Mouse (Mus musculus) kidney, embryonic 15.5 days (tissue): ENCODE measurements at regions not wholly inside any gene's neighbourhood (a gene's known extent, or its start where the extent isn't known, plus 50 kb on each side); places are given as distances from the start of the nearest gene placed in this dataset.
A peak's percentile ranks its signal among the peaks of the same experiment; 100 is the strongest.

Source experiments
- ATAC-seq: fragments of 200-750 bp; cut with Nextera tagmentation; replicated peaks from 2 replicates; pipeline ENCODE4 v1.8.0; 2017; ENCODE audit warnings: moderate TSS enrichment; ENCODE audit not compliant: low FRiP score
- H3K27ac ChIP-seq: fragments of 300-500 bp; sonication (generic); 2 replicates; pipeline ENCODE4 v1.5.1; 2015; ENCODE audit warnings: mild to moderate bottlenecking, inconsistent platforms
- H3K27me3 ChIP-seq: fragments of 300-500 bp; sonication (generic); 2 replicates; pipeline ENCODE4 v1.6.1; 2015; ENCODE audit warnings: inconsistent platforms
- H3K36me3 ChIP-seq: fragments of 300-500 bp; sonication (generic); 2 replicates; pipeline ENCODE4 v1.6.1; 2015; ENCODE audit warnings: inconsistent platforms
- H3K4me1 ChIP-seq: fragments of 300-500 bp; sonication (generic); 2 replicates; pipeline ENCODE4 v1.6.1; 2015; ENCODE audit warnings: inconsistent platforms
- H3K4me2 ChIP-seq: fragments of 300-500 bp; sonication (generic); 2 replicates; pipeline ENCODE4 v1.6.1; 2015; ENCODE audit warnings: moderate library complexity, mild to moderate bottlenecking, inconsistent platforms
- H3K4me3 ChIP-seq: fragments of 300-500 bp; sonication (generic); replicated peaks from 2 replicates; pipeline ENCODE4 v1.5.1; 2015; ENCODE audit warnings: mild to moderate bottlenecking, inconsistent platforms
- H3K9ac ChIP-seq: fragments of 300-500 bp; sonication (generic); 2 replicates; pipeline ENCODE4 v1.6.1; 2015; ENCODE audit warnings: mild to moderate bottlenecking, inconsistent platforms
- H3K9me3 ChIP-seq: fragments of 300-500 bp; sonication (generic); replicated peaks from 2 replicates; pipeline ENCODE4 v1.6.1; 2016; ENCODE audit warnings: inconsistent platforms
- WGBS: fragments of 180-500 bp; shearing (Covaris S2); methylation state at CpG from one replicate; pipeline ENCODE4 v1.1.7; 2015; ENCODE audit warnings: mixed read lengths; 5-methylcytosine and 5-hydroxymethylcytosine counted together

DNA sequence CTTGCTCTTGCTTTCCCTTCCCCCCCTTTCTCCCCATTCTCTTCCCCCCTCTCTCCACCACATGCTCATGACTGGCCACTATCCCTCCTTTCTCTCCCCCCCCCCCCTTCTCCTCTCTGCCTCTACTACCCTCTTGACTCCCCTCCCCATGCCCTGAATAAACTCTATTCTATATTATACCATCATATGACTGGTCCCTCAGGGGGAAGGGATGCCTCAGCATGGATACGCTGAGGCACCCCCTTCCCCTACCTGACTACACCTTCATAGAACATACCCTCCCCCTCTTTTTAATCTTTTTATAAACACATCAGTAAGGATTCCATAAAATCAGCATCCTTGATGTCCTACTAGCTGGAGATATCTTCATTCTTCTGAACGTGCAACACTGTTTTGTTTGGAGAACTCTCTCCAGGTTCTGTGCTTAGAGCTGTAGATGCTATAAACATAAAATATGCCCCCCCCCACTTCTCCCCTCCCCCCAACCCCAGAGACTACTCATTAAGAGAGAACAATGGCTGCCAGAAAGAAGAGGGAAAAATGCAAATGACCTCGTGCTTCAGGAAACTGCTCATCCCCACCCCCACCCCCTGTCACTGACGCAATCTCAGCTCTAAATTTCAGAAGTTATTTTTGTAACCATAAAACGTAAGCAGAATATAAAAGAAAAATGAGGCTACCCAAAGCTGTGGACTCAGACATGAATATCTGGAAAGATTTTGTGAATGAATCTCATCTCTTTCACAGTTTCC lies 102.3 kb downstream of the Pja2 start:
- Histone ChIP-seq H3K27me3 (no peaks in the 10 kb centered on the region), H3K9ac (no peak overlapping the region), H3K4me1 (no peaks in the 10 kb centered on the region), H3K9me3 (no peaks in the 10 kb centered on the region), H3K4me3 (no peak overlapping the region), H3K36me3 (no peaks in the 10 kb centered on the region), H3K27ac (no peak overlapping the region), H3K4me2 (no peak overlapping the region)
- ATAC-seq, result no peak
- 64% methylated on average over 5 of the region's 5 CpGs for WGBS

GRCm38 (mm10) chr17:64214599-64214998 lies 117.1 kb downstream of the Pja2 start:
- Histone ChIP-seq H3K4me2 (no peak overlapping the region), H3K27ac (no peak overlapping the region), H3K9ac (no peak overlapping the region), H3K4me3 (no peak overlapping the region), H3K27me3 (no peaks in the 10 kb centered on the region), H3K9me3 (no peaks in the 10 kb centered on the region), H3K4me1 (peaks cover 6% of the 10 kb centered on the region), H3K36me3 (no peaks in the 10 kb centered on the region)
- no peak for ATAC-seq
- 33% methylated on average over 7 of the region's 7 CpGs for WGBS

- Histone ChIP-seq H3K4me3 (no peak overlapping the region), H3K9ac (no peak overlapping the region), H3K36me3 (no peaks in the 10 kb centered on the region), H3K4me1 (peaks cover 8% of the 10 kb centered on the region), H3K27ac (no peak overlapping the region), H3K9me3 (no peaks in the 10 kb centered on the region), H3K27me3 (no peaks in the 10 kb centered on the region), H3K4me2 (no peak overlapping the region)
- 68% methylated on average over 4 of the region's 4 CpGs for WGBS
- no peak for ATAC-seq
Observed at GRCm38 (mm10) chr17:64213251-64213650, 118.5 kb downstream of the Pja2 start.

DNA sequence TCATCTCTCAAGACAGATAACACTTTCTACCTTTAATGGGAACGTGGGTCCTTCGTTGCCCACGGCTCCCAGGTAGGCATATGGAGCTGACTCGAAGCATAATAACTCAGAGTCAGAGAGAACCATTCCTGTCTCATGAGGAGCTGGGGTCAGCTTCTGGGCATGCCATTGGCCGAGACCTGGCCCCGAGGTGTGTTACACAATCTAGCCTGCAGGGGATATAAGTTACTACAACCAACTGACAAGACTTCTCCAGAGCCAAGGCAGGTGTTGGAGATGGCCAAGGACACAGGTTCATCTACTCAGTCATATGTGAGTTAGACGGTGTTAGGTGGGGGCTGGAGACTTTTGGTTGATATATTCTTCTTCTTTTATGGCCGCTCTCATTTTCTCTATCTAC lies 120.4 kb downstream of the Pja2 start:
- 97% methylated on average over 8 of the region's 8 CpGs for WGBS
- no peak overlapping the region for H3K9ac ChIP-seq
- H3K4me3 ChIP-seq, result no peak overlapping the region
- ATAC-seq, result no peak
- no peak overlapping the region for H3K4me2 ChIP-seq
- peaks cover 8% of the 10 kb centered on the region for H3K4me1 ChIP-seq
- H3K36me3 ChIP-seq, result no peaks in the 10 kb centered on the region
- no peaks in the 10 kb centered on the region for H3K27me3 ChIP-seq
- no peaks in the 10 kb centered on the region for H3K9me3 ChIP-seq
- H3K27ac ChIP-seq, result no peak overlapping the region

DNA sequence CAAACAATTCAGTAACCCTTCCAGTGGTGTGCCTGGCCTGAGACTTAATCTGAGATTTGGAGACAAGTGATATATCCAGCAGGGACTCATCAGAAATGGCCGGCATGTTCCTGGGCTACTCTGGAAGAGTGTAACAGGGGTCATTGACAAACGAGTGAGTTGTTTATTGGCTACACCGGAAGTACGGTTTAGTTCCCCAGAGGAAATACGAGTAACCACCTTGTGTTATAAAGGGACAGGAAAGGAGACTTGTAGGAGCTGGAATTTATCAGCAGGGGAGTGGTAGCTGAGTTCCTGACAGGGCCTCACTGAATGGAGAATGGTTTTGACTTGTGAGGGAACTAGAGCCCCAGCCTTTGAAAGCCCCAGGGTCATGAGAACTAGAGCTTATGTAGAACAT lies 121.3 kb downstream of the Pja2 start:
- no peaks in the 10 kb centered on the region for H3K36me3 ChIP-seq
- H3K9me3 ChIP-seq, result no peaks in the 10 kb centered on the region
- peaks cover 8% of the 10 kb centered on the region for H3K4me1 ChIP-seq
- H3K27me3 ChIP-seq, result no peaks in the 10 kb centered on the region
- WGBS, result 22% methylated on average over 5 of the region's 5 CpGs
- H3K27ac ChIP-seq, result no peak overlapping the region
- H3K9ac ChIP-seq, result no peak overlapping the region
- H3K4me3 ChIP-seq, result no peak overlapping the region
- 0 out of 2 replicates have a peak, but pooled peaks have one; percentile 33 for ATAC-seq
- no peak overlapping the region for H3K4me2 ChIP-seq

- 69% methylated on average over 10 of the region's 10 CpGs for WGBS
- peaks cover 8% of the 10 kb centered on the region for H3K4me1 ChIP-seq
- H3K27ac ChIP-seq, result no peak overlapping the region
- H3K4me2 ChIP-seq, result no peak overlapping the region
- no peak overlapping the region for H3K9ac ChIP-seq
- ATAC-seq, result peak; percentile 49; the same call in 1 of the 2 replicates
- no peaks in the 10 kb centered on the region for H3K9me3 ChIP-seq
- no peaks in the 10 kb centered on the region for H3K36me3 ChIP-seq
- no peaks in the 10 kb centered on the region for H3K27me3 ChIP-seq
- H3K4me3 ChIP-seq, result no peak overlapping the region
Observed at GRCm38 (mm10) chr17:64209640-64210039, 122.1 kb downstream of the Pja2 start.

DNA sequence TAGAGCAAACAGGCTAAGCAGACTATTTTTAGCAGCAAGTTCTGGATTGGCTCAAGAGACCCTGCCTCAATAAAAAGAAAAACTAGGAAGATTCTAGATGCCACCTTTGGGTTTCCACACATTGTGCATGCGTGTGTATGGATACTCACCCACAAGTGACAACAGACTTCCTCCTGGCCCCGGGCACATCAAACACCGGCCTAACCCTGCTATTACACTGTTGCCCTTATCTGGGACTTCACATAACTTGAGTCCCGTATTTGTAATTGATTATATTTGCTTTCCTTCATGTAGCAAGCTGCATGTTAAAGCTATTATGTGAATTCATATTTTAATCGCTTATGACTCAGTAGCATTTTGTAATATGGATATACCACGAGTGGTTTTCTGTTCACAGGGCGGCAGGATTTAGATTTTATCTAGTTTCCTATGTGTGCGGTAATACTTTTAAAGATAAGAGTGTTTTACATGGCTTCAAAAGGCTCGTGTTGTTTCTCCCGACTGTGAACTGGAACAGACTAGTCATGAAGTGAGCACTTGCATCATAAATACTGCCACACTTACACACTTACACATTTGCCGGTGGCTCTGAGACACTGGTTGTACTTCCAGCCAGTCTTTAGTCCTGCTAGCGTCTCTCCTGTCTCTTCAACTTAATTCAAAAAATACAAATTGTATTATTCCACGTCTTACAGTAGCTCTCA lies 123.4 kb downstream of the Pja2 start:
- Histone ChIP-seq H3K4me3 (no peak overlapping the region), H3K9me3 (no peaks in the 10 kb centered on the region), H3K27ac (no peak overlapping the region), H3K27me3 (no peaks in the 10 kb centered on the region), H3K36me3 (no peaks in the 10 kb centered on the region), H3K9ac (no peak overlapping the region), H3K4me2 (no peak overlapping the region), H3K4me1 (peaks cover 8% of the 10 kb centered on the region)
- WGBS, result 71% methylated on average over 13 of the region's 13 CpGs
- ATAC-seq, result no peak

GRCm38 (mm10) chr17:64206196-64206718 lies 125.5 kb downstream of the Pja2 start:
- H3K4me3 ChIP-seq, result no peak overlapping the region
- no peak overlapping the region for H3K27ac ChIP-seq
- no peak overlapping the region for H3K9ac ChIP-seq
- no peaks in the 10 kb centered on the region for H3K9me3 ChIP-seq
- 81% methylated on average over 14 of the region's 14 CpGs for WGBS
- H3K4me1 ChIP-seq, result peaks cover 8% of the 10 kb centered on the region
- no peak for ATAC-seq
- H3K27me3 ChIP-seq, result no peaks in the 10 kb centered on the region
- H3K4me2 ChIP-seq, result no peak overlapping the region
- H3K36me3 ChIP-seq, result no peaks in the 10 kb centered on the region

DNA sequence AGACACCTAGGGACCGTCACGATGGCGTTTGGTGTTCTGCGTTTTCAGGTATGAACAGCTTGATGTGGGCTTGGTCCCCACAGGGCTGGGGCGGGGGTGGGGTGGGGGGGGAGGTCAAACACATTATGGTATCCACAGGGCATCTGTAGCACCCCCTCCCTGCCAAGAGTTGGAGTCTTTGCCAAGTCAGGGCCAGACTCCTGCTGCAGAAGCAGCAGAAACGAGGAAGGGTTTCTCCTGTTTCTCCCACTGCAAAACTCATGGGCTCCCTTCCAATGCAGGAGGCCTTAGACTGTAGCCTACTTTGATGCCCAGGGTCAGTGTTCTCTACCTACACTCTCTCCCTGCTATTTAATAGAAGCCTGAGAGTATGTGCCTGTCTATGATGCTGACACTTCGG lies 128.1 kb downstream of the Pja2 start:
- no peak overlapping the region for H3K4me2 ChIP-seq
- no peak overlapping the region for H3K4me3 ChIP-seq
- H3K27ac ChIP-seq, result no peak overlapping the region
- H3K9ac ChIP-seq, result no peak overlapping the region
- WGBS, result 75% methylated on average over 7 of the region's 7 CpGs
- H3K36me3 ChIP-seq, result no peaks in the 10 kb centered on the region
- no peak for ATAC-seq
- no peaks in the 10 kb centered on the region for H3K27me3 ChIP-seq
- no peaks in the 10 kb centered on the region for H3K4me1 ChIP-seq
- H3K9me3 ChIP-seq, result no peaks in the 10 kb centered on the region

- Histone ChIP-seq H3K27ac (no peak overlapping the region), H3K27me3 (no peaks in the 10 kb centered on the region), H3K9ac (no peak overlapping the region), H3K4me1 (no peaks in the 10 kb centered on the region), H3K4me2 (no peak overlapping the region), H3K9me3 (no peaks in the 10 kb centered on the region), H3K36me3 (no peaks in the 10 kb centered on the region), H3K4me3 (no peak overlapping the region)
- 90% methylated on average over 6 of the region's 6 CpGs for WGBS
- ATAC-seq, result no peak
Observed at GRCm38 (mm10) chr17:64202248-64202647, 129.5 kb downstream of the Pja2 start.

DNA sequence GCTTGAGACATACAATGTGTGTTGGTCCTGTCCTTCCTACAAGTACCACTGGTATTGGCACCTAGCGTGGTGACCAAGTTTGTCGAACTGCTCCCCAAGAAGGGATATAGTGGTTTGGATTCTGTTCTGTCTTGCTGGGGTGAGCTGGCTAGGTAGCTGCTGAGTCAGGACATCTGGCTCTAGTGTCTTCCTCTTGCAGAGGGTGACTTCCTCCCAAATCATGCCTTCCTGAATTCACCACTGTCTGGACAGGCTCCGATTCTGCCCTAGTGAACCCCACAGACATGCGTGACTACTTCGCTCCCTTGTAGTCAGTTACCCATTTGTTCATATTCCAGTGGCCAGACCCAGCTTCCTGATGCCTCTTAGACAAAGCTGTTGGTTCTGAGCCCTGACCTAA lies 130.1 kb downstream of the Pja2 start:
- Histone ChIP-seq H3K4me1 (no peaks in the 10 kb centered on the region), H3K27ac (no peak overlapping the region), H3K9ac (no peak overlapping the region), H3K4me2 (no peak overlapping the region), H3K4me3 (no peak overlapping the region), H3K36me3 (no peaks in the 10 kb centered on the region), H3K9me3 (no peaks in the 10 kb centered on the region), H3K27me3 (no peaks in the 10 kb centered on the region)
- ATAC-seq, result no peak
- WGBS, result 93% methylated on average over 5 of the region's 5 CpGs

- no peak overlapping the region for H3K4me2 ChIP-seq
- no peak overlapping the region for H3K9ac ChIP-seq
- no peak overlapping the region for H3K27ac ChIP-seq
- no peaks in the 10 kb centered on the region for H3K4me1 ChIP-seq
- ATAC-seq, result no peak
- no peak overlapping the region for H3K4me3 ChIP-seq
- H3K27me3 ChIP-seq, result no peaks in the 10 kb centered on the region
- H3K36me3 ChIP-seq, result no peaks in the 10 kb centered on the region
- no peaks in the 10 kb centered on the region for H3K9me3 ChIP-seq
- WGBS, result 51% methylated on average over 14 of the region's 14 CpGs
Observed at GRCm38 (mm10) chr17:64200092-64200877, 131.4 kb downstream of the Pja2 start.
